Mouse (Mus musculus) intestine, embryonic 15.5 days (tissue): ENCODE data around the gene Dpp3. TPM values are rescaled to one million over a fixed set of nuclear protein-coding genes. Genes with fewer than 3 reads are reported as not detected.

Source experiments
- ATAC-seq: fragments of 200-750 bp; cut with Nextera tagmentation; 2 replicates; pipeline ENCODE4 v1.8.0; 2017; ENCODE audit warnings: moderate TSS enrichment, moderate library complexity
- H3K27ac ChIP-seq: fragments of 300-500 bp; sonication (generic); 2 replicates; pipeline ENCODE4 v1.5.1; 2015; ENCODE audit warnings: mild to moderate bottlenecking, inconsistent platforms
- H3K27me3 ChIP-seq: fragments of 300-500 bp; sonication (generic); replicated peaks from 2 replicates; pipeline ENCODE4 v1.6.1; 2015; ENCODE audit warnings: inconsistent platforms
- H3K36me3 ChIP-seq: fragments of 300-500 bp; sonication (generic); 2 replicates; pipeline ENCODE4 v1.6.1; 2015; ENCODE audit warnings: inconsistent platforms
- H3K4me1 ChIP-seq: fragments of 300-500 bp; sonication (generic); replicated peaks from 2 replicates; pipeline ENCODE4 v1.6.1; 2015; ENCODE audit warnings: inconsistent platforms
- H3K4me2 ChIP-seq: fragments of 300-500 bp; sonication (generic); replicated peaks from 2 replicates; pipeline ENCODE4 v1.6.1; 2015; ENCODE audit warnings: mild to moderate bottlenecking, inconsistent platforms
- H3K4me3 ChIP-seq: fragments of 300-500 bp; sonication (generic); replicated peaks from 2 replicates; pipeline ENCODE4 v1.5.1; 2015; ENCODE audit warnings: inconsistent platforms
- H3K9ac ChIP-seq: fragments of 300-500 bp; sonication (generic); 2 replicates; pipeline ENCODE4 v1.6.1; 2015; ENCODE audit warnings: inconsistent platforms
- H3K9me3 ChIP-seq: fragments of 300-500 bp; sonication (generic); 2 replicates; pipeline ENCODE4 v1.6.1; 2016; ENCODE audit warnings: inconsistent platforms
- WGBS: fragments of 180-500 bp; shearing (Covaris S2); methylation state at CpG from one replicate; pipeline ENCODE4 v1.1.7; 2015; 5-methylcytosine and 5-hydroxymethylcytosine counted together
- polyA plus RNA-seq: library from polyadenylated mRNA; unstranded; fragments of >200 nt; fragmentation: Nextera tagmentation; extraction: Ambion mirVana; gene quantifications from 2 replicates; pipeline ENCODE4 v1.2.1, GENCODE M21; 2015

The Dpp3 gene
- polyA plus RNA-seq, 1 experiment from 2014 or later = 126 TPM

DNA sequence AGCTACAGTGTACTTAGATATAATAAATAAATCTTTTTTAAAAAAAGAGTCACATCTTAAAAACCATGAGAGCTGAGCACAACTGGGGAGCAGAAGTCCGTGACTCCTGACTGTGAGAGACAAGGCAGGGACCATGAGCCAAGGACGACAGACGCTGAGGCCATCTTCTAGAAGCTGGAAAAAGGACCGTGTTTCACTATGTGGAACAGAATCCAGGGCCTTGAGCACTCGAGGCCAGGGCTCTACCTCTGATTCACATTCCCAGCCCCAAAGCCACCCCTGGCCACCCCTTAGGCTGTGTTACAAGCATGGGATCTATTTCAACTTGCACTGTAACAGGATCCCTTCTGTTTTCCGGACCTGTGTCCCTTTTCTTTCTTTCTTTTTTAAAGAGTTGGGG, 8.4 kb downstream of the Dpp3 start:
- no peak for ATAC-seq
- WGBS = 91% methylated on average over 6 of the region's 6 CpGs

DNA sequence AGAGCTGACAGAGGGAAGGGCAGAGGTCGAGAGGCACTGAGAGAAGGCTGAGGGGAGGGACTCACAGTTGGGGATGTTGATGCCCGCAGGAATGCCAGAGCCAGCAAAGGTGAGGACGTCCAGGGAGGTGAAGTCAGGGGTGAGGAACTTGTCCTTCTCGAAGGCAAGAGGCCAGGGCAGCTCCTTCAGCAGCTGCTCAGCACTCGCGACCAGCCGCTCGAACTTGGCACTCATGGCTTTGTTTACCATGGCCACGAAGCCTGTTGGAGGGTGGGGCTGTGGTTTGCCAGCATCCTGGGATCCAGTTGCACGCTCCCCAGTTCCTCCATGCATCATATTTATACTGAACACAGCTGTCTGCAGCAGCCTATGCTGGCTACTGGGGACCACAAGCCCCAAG, 11.3 kb downstream of the Dpp3 start:
- H3K36me3 ChIP-seq = peaks cover 68% of the 10 kb centered on the region
- 74% methylated on average over 10 of the region's 10 CpGs for WGBS
- H3K4me2 ChIP-seq = no peak overlapping the region

More for the DNA sequence above, 8.4 kb downstream of the Dpp3 start:
- Histone ChIP-seq H3K4me3 (no peak overlapping the region), H3K27ac (no peak overlapping the region), H3K27me3 (no peaks in the 10 kb centered on the region), H3K36me3 (peaks cover 69% of the 10 kb centered on the region), H3K4me2 (no peak overlapping the region), H3K9ac (no peak overlapping the region), H3K9me3 (no peaks in the 10 kb centered on the region), H3K4me1 (no peaks in the 10 kb centered on the region)

GRCm38 (mm10) chr19:4915924-4916603, 12.0 kb downstream of the Dpp3 start:
- H3K4me3 ChIP-seq = no peak overlapping the region

More for the DNA sequence above, 11.3 kb downstream of the Dpp3 start:
- no peak overlapping the region for H3K9ac ChIP-seq
- H3K4me3 ChIP-seq = no peak overlapping the region
- H3K9me3 ChIP-seq = no peaks in the 10 kb centered on the region
- no peak for ATAC-seq
- H3K4me1 ChIP-seq = no peaks in the 10 kb centered on the region
- no peaks in the 10 kb centered on the region for H3K27me3 ChIP-seq
- H3K27ac ChIP-seq = no peak overlapping the region

GRCm38 (mm10) chr19:4909376-4909775, 18.7 kb downstream of the Dpp3 start:
- no peak overlapping the region for H3K9ac ChIP-seq
- no peak overlapping the region for H3K4me3 ChIP-seq
- no peak overlapping the region for H3K27ac ChIP-seq
- no peaks in the 10 kb centered on the region for H3K9me3 ChIP-seq
- no peak overlapping the region for H3K4me2 ChIP-seq
- 92% methylated on average over 7 of the region's 7 CpGs for WGBS
- H3K4me1 ChIP-seq = 0 out of 2 replicates have a peak, but pooled peaks cover 3% of the 10 kb centered on the region
- H3K36me3 ChIP-seq = peaks cover 39% of the 10 kb centered on the region
- no peaks in the 10 kb centered on the region for H3K27me3 ChIP-seq
- ATAC-seq = no peak

More at GRCm38 (mm10) chr19:4915924-4916603, 12.0 kb downstream of the Dpp3 start:
- H3K36me3 ChIP-seq = peaks cover 64% of the 10 kb centered on the region
- no peaks in the 10 kb centered on the region for H3K9me3 ChIP-seq
- no peaks in the 10 kb centered on the region for H3K4me1 ChIP-seq
- no peaks in the 10 kb centered on the region for H3K27me3 ChIP-seq
- 90% methylated on average over 15 of the region's 15 CpGs for WGBS
- H3K4me2 ChIP-seq = no peak overlapping the region
- H3K9ac ChIP-seq = no peak overlapping the region
- ATAC-seq = no peak
- no peak overlapping the region for H3K27ac ChIP-seq

- ATAC-seq = no peak
- H3K9ac ChIP-seq = no peak overlapping the region
- peaks cover 29% of the 10 kb centered on the region for H3K36me3 ChIP-seq
- H3K4me3 ChIP-seq = no peak overlapping the region
- no peaks in the 10 kb centered on the region for H3K9me3 ChIP-seq
- 0 out of 2 replicates have a peak, but pooled peaks cover 3% of the 10 kb centered on the region for H3K4me1 ChIP-seq
- no peak overlapping the region for H3K27ac ChIP-seq
- H3K4me2 ChIP-seq = no peak overlapping the region
- 84% methylated on average over 4 of the region's 4 CpGs for WGBS
- no peaks in the 10 kb centered on the region for H3K27me3 ChIP-seq
These were observed 20.0 kb downstream of the Dpp3 start for GRCm38 (mm10) chr19:4908107-4908506.

DNA sequence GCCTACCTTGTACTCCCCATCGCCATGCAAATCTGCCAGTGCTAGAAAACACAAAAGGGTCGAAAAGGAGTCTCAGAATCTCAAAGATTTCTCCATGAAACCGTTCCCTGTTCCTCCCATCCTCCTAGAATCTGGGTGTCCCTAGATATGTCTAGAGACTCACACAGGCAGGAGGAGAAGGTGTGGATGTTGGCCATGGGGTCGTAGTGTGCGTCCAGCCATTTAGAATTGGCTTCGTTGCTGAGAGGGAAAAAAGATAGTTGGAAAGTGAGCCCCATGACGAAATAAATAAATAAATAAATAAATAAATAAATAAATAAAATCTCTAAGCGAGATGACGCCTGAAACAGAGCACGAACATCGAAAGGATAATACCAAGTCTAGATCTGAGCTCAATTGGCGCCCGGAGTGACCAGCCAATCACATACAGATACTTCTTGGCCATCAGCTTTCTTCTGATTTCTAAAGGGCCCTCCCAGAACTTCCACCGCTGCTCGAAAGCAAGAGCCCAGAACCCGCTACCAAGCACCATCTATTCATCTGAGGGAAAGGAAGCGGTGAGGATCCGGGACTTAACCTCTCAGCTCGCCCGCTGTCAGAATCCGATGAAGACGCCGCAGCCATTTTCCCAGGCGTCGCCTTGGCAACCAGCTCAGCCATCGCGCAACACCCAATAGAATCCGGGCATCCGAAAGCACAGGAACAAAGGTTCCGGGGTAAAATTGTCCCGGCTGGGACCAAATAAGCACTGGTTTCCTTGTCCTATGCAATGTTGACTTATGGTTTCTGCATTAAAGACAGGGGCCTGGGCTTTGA, 21.9 kb downstream of the Dpp3 start, which contains the start of gene Bbs1:
TSS of gene Bbs1 (minus strand) at position 650 of the 816 bp plus-strand sequence.
- 0 out of 2 replicates have a peak, but pooled peaks cover 3% of the 10 kb centered on the region for H3K4me1 ChIP-seq
- H3K27ac ChIP-seq = no peak within 1 kb of the TSS
- peaks cover 25% of the 10 kb centered on the region for H3K36me3 ChIP-seq
- no peaks in the 10 kb centered on the region for H3K9me3 ChIP-seq
- H3K4me3 ChIP-seq = peak within 1 kb of the TSS; percentile 62
- peak within 1 kb of the TSS; percentile 77 for H3K4me2 ChIP-seq
- ATAC-seq = peak; percentile 68
- H3K27me3 ChIP-seq = no peaks in the 10 kb centered on the region
- H3K9ac ChIP-seq = peak within 1 kb of the TSS; percentile 62
- WGBS = 8% methylated on average over 31 of the region's 31 CpGs

- no peaks in the 10 kb centered on the region for H3K36me3 ChIP-seq
- H3K27ac ChIP-seq = no peak overlapping the region
- no peak overlapping the region for H3K9ac ChIP-seq
- H3K27me3 ChIP-seq = no peaks in the 10 kb centered on the region
- ATAC-seq = no peak
- WGBS = 71% methylated on average over 3 of the region's 3 CpGs
- no peak overlapping the region for H3K4me2 ChIP-seq
- no peaks in the 10 kb centered on the region for H3K9me3 ChIP-seq
- H3K4me3 ChIP-seq = no peak overlapping the region
- H3K4me1 ChIP-seq = no peaks in the 10 kb centered on the region
These were observed 28.2 kb downstream of the Dpp3 start for GRCm38 (mm10) chr19:4899888-4900287.

GRCm38 (mm10) chr19:4898972-4899371, 29.1 kb downstream of the Dpp3 start:
- H3K27ac ChIP-seq = no peak overlapping the region
- WGBS = 75% methylated on average over 9 of the region's 9 CpGs

GRCm38 (mm10) chr19:4896780-4897520, 31.1 kb downstream of the Dpp3 start:
- no peaks in the 10 kb centered on the region for H3K9me3 ChIP-seq
- no peak overlapping the region for H3K27ac ChIP-seq
- no peaks in the 10 kb centered on the region for H3K36me3 ChIP-seq
- no peak overlapping the region for H3K4me2 ChIP-seq
- H3K27me3 ChIP-seq = no peaks in the 10 kb centered on the region
- no peaks in the 10 kb centered on the region for H3K4me1 ChIP-seq
- H3K9ac ChIP-seq = no peak overlapping the region
- WGBS = 53% methylated on average over 21 of the region's 21 CpGs
- H3K4me3 ChIP-seq = no peak overlapping the region
- no peak for ATAC-seq

More at GRCm38 (mm10) chr19:4898972-4899371, 29.1 kb downstream of the Dpp3 start:
- Histone ChIP-seq H3K4me2 (no peak overlapping the region), H3K9ac (no peak overlapping the region), H3K9me3 (no peaks in the 10 kb centered on the region), H3K4me3 (no peak overlapping the region), H3K36me3 (no peaks in the 10 kb centered on the region), H3K4me1 (no peaks in the 10 kb centered on the region), H3K27me3 (no peaks in the 10 kb centered on the region)
- ATAC-seq = no peak

- Histone ChIP-seq H3K9ac (no peak overlapping the region), H3K27ac (no peak overlapping the region), H3K4me1 (no peaks in the 10 kb centered on the region), H3K27me3 (no peaks in the 10 kb centered on the region), H3K4me2 (no peak overlapping the region), H3K36me3 (no peaks in the 10 kb centered on the region), H3K9me3 (no peaks in the 10 kb centered on the region), H3K4me3 (no peak overlapping the region)
- no peak for ATAC-seq
- 81% methylated on average over 3 of the region's 3 CpGs for WGBS
These were observed 36.3 kb downstream of the Dpp3 start for GRCm38 (mm10) chr19:4891798-4892197.

DNA sequence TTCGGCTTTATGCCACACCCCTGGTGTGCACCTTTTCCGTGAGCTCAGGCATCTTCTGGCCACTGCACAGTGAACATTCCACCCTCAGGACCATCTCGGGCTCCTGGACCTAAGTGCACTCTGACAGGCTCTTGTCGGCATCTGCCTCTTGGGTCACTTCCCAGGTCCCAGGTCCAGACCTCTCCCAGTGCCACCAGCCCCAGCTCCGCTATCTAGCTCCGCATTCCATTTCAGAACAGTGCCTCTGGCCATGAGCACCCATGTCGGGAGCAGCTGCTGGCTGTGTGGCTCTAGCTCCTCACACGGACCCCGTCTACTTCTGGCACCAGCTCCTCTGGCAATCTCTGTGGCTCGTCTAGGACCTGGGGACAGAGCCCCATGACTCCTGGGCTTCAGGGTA, 38.3 kb downstream of the Dpp3 start:
- H3K27me3 ChIP-seq = no peaks in the 10 kb centered on the region

DNA sequence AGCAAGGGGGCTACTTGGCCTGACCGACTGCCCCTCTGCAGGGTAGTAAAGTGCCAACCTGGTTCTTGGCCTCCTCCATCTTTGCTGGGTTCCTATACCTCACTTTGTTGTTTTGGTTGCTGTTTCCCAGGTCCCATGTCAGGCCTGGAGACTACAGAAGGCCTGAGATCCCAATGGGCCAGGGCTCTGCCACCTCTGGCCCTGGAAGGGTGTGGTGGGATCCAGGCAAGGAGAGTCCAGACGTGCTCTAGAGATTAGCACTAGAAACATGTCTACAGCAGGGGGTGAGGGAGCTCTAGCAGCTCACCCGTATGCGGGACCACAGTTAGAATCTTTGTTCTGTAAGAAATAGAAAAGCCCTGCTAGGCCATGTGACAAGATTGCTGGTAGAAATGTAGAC, 44.1 kb downstream of the Dpp3 start:
- Histone ChIP-seq H3K4me3 (no peak overlapping the region), H3K9ac (no peak overlapping the region), H3K9me3 (no peaks in the 10 kb centered on the region), H3K36me3 (no peaks in the 10 kb centered on the region), H3K4me2 (no peak overlapping the region), H3K27ac (no peak overlapping the region), H3K27me3 (no peaks in the 10 kb centered on the region), H3K4me1 (no peaks in the 10 kb centered on the region)
- ATAC-seq = no peak
- WGBS = 81% methylated on average over 4 of the region's 4 CpGs

More for the DNA sequence above, 38.3 kb downstream of the Dpp3 start:
- no peaks in the 10 kb centered on the region for H3K4me1 ChIP-seq
- no peak overlapping the region for H3K4me2 ChIP-seq
- no peak overlapping the region for H3K27ac ChIP-seq
- WGBS = 85% methylated on average over 10 of the region's 10 CpGs
- H3K9me3 ChIP-seq = no peaks in the 10 kb centered on the region
- no peaks in the 10 kb centered on the region for H3K36me3 ChIP-seq
- ATAC-seq = no peak
- no peak overlapping the region for H3K9ac ChIP-seq
- no peak overlapping the region for H3K4me3 ChIP-seq
